Mouse (Mus musculus): ENCODE results near the gene Ndufaf8. TPM values are rescaled to one million over a fixed set of nuclear protein-coding genes. Genes with fewer than 3 reads are reported as not detected.

Gene Ndufaf8
- polyA plus RNA-seq, 1 experiment from 2014 or later, result 51.4 TPM

DNA sequence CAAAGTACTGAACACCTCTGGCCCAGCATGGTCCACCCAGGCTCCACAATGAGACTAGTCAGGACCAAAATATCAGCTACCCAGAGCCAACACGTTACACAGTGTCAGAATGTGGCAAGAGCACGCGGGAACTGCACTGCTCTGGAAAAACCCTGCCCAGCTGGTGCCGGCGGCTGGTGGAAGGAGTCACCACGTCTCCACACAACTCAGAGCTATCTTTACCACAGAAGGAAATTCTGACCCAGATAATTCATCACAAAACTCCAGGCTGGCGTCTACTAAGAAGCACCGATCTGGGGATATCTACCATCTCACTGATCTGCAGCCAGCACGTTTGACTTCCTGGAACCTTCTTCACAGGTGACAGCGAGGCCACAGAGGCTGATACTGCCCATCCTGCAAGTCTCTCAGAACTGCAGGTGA lies 40.6 kb downstream of the Ndufaf8 start:
- no peak for ATAC-seq (replicated peaks)
- no peaks in the 10 kb centered on the region for H3K9me3 ChIP-seq
- no peak overlapping the region for H3K4me3 ChIP-seq
- H3K27ac ChIP-seq, result no peak overlapping the region
- H3K4me2 ChIP-seq, result no peak overlapping the region
- WGBS, result 92% methylated on average over 10 of the region's 10 CpGs
- no peak overlapping the region for H3K9ac ChIP-seq
- peaks cover 13% of the 10 kb centered on the region; the same call in 1 of the 2 replicates for H3K4me1 ChIP-seq
- H3K27me3 ChIP-seq (replicated peaks), result no peaks in the 10 kb centered on the region
- no peaks in the 10 kb centered on the region for H3K36me3 ChIP-seq (replicated peaks)

DNA sequence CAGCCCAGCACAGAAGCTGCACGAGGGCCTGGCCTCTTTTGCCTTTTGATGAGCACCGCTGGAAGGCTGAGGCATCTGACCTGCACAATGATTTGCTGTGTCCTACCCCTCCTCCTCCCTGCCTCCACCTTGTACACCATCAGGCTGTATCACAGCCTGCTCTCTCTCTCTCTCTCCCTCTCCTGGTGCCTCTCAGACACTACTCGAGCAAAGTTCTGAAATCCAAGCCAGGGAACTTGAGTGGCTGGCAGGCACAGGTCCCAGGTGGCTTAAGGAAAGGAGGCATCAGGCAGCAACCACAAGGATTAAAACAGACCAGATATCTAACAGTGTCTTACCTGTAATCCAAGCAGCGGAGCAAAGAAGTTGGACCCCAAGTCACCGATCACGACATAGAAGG lies 41.5 kb downstream of the Ndufaf8 start:
- Histone ChIP-seq H3K4me2 (no peak overlapping the region), H3K9ac (no peak overlapping the region), H3K36me3 (replicated peaks) (no peaks in the 10 kb centered on the region), H3K4me3 (no peak overlapping the region), H3K27me3 (replicated peaks) (no peaks in the 10 kb centered on the region), H3K4me1 (peaks cover 13% of the 10 kb centered on the region; the same call in 1 of the 2 replicates), H3K27ac (no peak overlapping the region), H3K9me3 (no peaks in the 10 kb centered on the region)
- WGBS, result 75% methylated on average over 6 of the region's 6 CpGs
- ATAC-seq (replicated peaks), result no peak

GRCm38 (mm10) chr11:120142601-120143051 lies 43.9 kb downstream of the Ndufaf8 start:
- 69% methylated on average over 3 of the region's 3 CpGs for WGBS
- ATAC-seq (replicated peaks), result no peak

DNA sequence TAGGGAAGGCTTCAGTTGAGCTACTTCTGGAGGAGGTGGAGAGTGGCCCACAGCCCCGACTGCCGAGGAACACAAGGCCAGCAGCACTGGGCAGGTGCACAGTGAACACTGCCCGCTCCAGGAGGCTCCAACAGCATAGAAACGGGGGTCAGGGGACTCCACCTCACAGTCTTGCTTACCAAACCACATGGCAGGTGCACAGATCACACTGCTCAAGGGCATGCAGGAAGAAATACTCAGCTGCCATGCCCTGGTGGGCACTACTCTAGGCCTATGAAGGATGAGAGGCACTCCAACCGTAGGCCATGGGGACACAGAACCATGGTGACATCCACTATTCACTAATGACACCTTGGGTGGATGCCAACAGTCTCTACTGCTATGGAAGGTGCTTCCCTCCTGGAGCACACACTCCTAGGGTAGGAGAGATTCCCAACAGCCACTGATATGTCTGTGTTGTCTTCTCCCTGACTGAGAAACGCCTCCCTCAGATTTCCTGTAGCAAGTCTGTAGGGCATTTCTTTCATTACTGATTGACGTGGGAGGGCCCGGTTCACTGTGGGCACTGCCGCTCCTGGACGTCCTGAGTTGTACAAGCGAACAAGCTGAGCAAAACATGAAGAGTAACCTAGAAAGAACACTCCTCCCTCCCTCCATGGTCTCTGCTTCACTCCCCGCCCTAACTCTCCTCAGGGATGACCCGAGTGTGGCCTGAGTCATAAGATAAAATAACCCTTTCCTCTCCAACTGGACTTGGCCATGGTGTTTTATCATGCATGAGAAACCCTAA lies 45.2 kb downstream of the Ndufaf8 start:
- peaks cover 7% of the 10 kb centered on the region for H3K4me1 ChIP-seq
- H3K9me3 ChIP-seq, result no peaks in the 10 kb centered on the region
- H3K36me3 ChIP-seq (replicated peaks), result no peaks in the 10 kb centered on the region
- no peak overlapping the region for H3K9ac ChIP-seq
- WGBS, result 82% methylated on average over 13 of the region's 13 CpGs
- no peak overlapping the region for H3K4me3 ChIP-seq
- H3K4me2 ChIP-seq, result no peak overlapping the region
- H3K27ac ChIP-seq, result no peak overlapping the region
- no peak for ATAC-seq (replicated peaks)
- H3K27me3 ChIP-seq (replicated peaks), result no peaks in the 10 kb centered on the region

More at GRCm38 (mm10) chr11:120142601-120143051, 43.9 kb downstream of the Ndufaf8 start:
- H3K4me1 ChIP-seq, result 0 out of 2 replicates have a peak, but pooled peaks cover 8% of the 10 kb centered on the region
- no peak overlapping the region for H3K9ac ChIP-seq
- no peak overlapping the region for H3K27ac ChIP-seq
- H3K36me3 ChIP-seq (replicated peaks), result no peaks in the 10 kb centered on the region
- no peak overlapping the region for H3K4me3 ChIP-seq
- no peak overlapping the region for H3K4me2 ChIP-seq
- H3K9me3 ChIP-seq, result no peaks in the 10 kb centered on the region
- no peaks in the 10 kb centered on the region for H3K27me3 ChIP-seq (replicated peaks)

- no peak overlapping the region for H3K9ac ChIP-seq
- H3K27ac ChIP-seq, result no peak overlapping the region
- H3K4me1 ChIP-seq, result peaks cover 28% of the 10 kb centered on the region
- WGBS, result 87% methylated on average over 8 of the region's 8 CpGs
- no peaks in the 10 kb centered on the region for H3K9me3 ChIP-seq
- no peaks in the 10 kb centered on the region for H3K27me3 ChIP-seq (replicated peaks)
- no peaks in the 10 kb centered on the region for H3K36me3 ChIP-seq (replicated peaks)
- no peak overlapping the region for H3K4me2 ChIP-seq
- H3K4me3 ChIP-seq, result no peak overlapping the region
- ATAC-seq (replicated peaks), result no peak
Measured at GRCm38 (mm10) chr11:120148201-120148855, 49.6 kb downstream of the Ndufaf8 start.

DNA sequence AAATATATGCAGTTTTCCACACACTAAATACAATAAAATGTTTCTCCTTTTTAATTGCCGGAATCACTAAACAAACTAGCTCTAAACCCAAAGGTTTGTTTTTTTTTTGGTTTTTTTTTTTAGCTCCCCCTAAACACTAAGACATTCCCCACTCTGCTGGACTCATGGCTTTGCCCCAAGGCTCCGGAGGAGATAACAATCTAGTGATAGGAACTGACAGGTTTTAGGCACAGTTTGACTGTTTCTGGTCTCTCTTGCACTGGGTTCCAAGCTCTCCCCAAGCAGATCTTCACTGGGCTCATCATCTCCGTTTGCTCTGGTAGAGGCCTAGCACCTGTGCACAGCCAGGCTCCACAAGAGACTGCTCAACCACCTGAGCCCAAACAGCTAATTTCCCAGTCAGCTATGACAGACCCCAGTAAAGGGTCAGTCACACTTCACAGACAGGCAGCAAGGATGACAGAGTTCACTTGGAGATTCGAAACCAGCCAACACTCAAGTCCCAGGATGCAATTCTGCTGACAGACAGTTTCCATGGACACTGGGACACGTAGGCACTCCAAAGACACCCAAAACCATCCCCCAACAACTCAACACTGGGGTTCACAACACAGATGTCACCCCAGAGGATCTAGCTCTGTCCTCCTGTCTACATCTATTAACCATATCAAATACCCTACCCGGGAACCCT lies 50.9 kb downstream of the Ndufaf8 start:
- WGBS, result 43% methylated on average over 6 of the region's 6 CpGs

More for the DNA sequence above, 50.9 kb downstream of the Ndufaf8 start:
- no peak for ATAC-seq (replicated peaks)
- H3K4me2 ChIP-seq, result peak overlapping the region; percentile 79
- H3K36me3 ChIP-seq (replicated peaks), result no peaks in the 10 kb centered on the region
- H3K27me3 ChIP-seq (replicated peaks), result no peaks in the 10 kb centered on the region
- no peaks in the 10 kb centered on the region for H3K9me3 ChIP-seq
- peak overlapping the region; percentile 65 for H3K4me3 ChIP-seq
- 0 out of 2 replicates have a peak overlapping the region, but pooled peaks have one; percentile 74 for H3K27ac ChIP-seq
- H3K4me1 ChIP-seq, result peaks cover 22% of the 10 kb centered on the region
- H3K9ac ChIP-seq, result peak overlapping the region; percentile 70

Small RNA genes within 50 kb of the gene (microRNA-seq; reads per million reads assigned to microRNA genes)
- not detected for gene Gm25948

Other genes with a start within 250 kb of the Ndufaf8 start
- 113 and 116 TPM in 2 replicates for gene Chmp6, start 185.5 kb upstream of the Ndufaf8 start, polyA plus RNA-seq (2015; fragmentation: Nextera tagmentation; extraction: Ambion mirVana)
- 15.5 and 16.3 TPM in 2 replicates for gene Baiap2, start 156.2 kb upstream of the Ndufaf8 start, polyA plus RNA-seq (2015; fragmentation: Nextera tagmentation; extraction: Ambion mirVana)
- 45.3 and 45.5 TPM in 2 replicates for gene Aatk, start 51.8 kb upstream of the Ndufaf8 start, polyA plus RNA-seq (2015; fragmentation: Nextera tagmentation; extraction: Ambion mirVana)
- gene Cep131, start 12.1 kb upstream of the Ndufaf8 start, polyA plus RNA-seq (2015; fragmentation: Nextera tagmentation; extraction: Ambion mirVana), result 35.0 and 35.6 TPM in 2 replicates
- 23.6 and 24.2 TPM in 2 replicates for gene Tepsin, start 197 bp upstream of the Ndufaf8 start, polyA plus RNA-seq (2015; fragmentation: Nextera tagmentation; extraction: Ambion mirVana)
- gene Slc38a10, start 52.4 kb downstream of the Ndufaf8 start, polyA plus RNA-seq (2015; fragmentation: Nextera tagmentation; extraction: Ambion mirVana), result 116 and 125 TPM in 2 replicates
- 16.2 and 16.7 TPM in 2 replicates for gene Bahcc1, start 134.0 kb downstream of the Ndufaf8 start, polyA plus RNA-seq (2015; fragmentation: Nextera tagmentation; extraction: Ambion mirVana)
- gene Actg1, start 249.6 kb downstream of the Ndufaf8 start, polyA plus RNA-seq (2015; fragmentation: Nextera tagmentation; extraction: Ambion mirVana), result 4,418 and 4,467 TPM in 2 replicates